Mouse (Mus musculus): ENCODE data around the gene Synrg. TPM values are rescaled to one million over a fixed set of nuclear protein-coding genes. Genes with fewer than 3 reads are reported as not detected.

Synrg gene
- total and polyA plus RNA-seq, 3 experiments = 9.5 to 25.2 (median 15.8) TPM

GRCm38 (mm10) chr11:83927097-83927496 lies 37.1 kb upstream of the Synrg start:
- H3K9ac ChIP-seq (ENCODE audit: insufficient read depth, low read depth) = no peak overlapping the region
- H3K27ac ChIP-seq (ENCODE audit: insufficient read depth, low read depth) = no peak overlapping the region
- in situ Hi-C loops (cut with MboI; ENCODE audit: low pct_ligation_motif_present, low pct_unique_long_range_greater_than_20kb, low sequenced_read_pairs) (loop anchor here (25.0 kb wide), 1 partner anchor 365 kb away; no protein-coding TSS in a partner anchor), dilution Hi-C loops (cut with MboI; ENCODE audit: extremely low pct_ligation_motif_present, extremely low pct_unique_long_range_greater_than_20kb, low sequenced_read_pairs) (no loop called here)
- H3K79me2 ChIP-seq (replicated peaks; ENCODE audit: control insufficient read depth, extremely low read depth, insufficient read depth, poor library complexity, severe bottlenecking) = no peaks in the 10 kb centered on the region
- no peaks in the 10 kb centered on the region for H3K36me3 ChIP-seq (replicated peaks in 1 of 2; ENCODE audit: control insufficient read depth in 1 of 2, insufficient read depth in 1 of 2, low read length in 1 of 2)
- H3K27me3 ChIP-seq (replicated peaks) = no peaks in the 10 kb centered on the region
- peak; percentile 57 for DNase-seq (ENCODE audit: extremely low read depth)
- peaks cover 2% of the 10 kb centered on the region for H3K9me3 ChIP-seq (replicated peaks; ENCODE audit: low read length)
- TF ChIP-seq ELF1 (IDR thresholded peaks at IDR 0.05; ENCODE audit: low read depth, low read length) (no peak), TCF12 (IDR thresholded peaks at IDR 0.05; ENCODE audit: low read depth, low read length) (0 out of 2 replicates have a peak, but pooled peaks have one; percentile 16), ZC3H11A (IDR thresholded peaks at IDR 0.05; ENCODE audit: low read depth, low read length) (peak; percentile 58; the same call in 1 of the 2 replicates), CTCF (conservative IDR thresholded peaks at IDR 0.05 in 1 of 2, IDR thresholded peaks at IDR 0.05 in 1 of 2; ENCODE audit: low read depth in 2 of 2, low read length in 2 of 2) (peak; percentile 89), ZNF384 (IDR thresholded peaks at IDR 0.05; ENCODE audit: low read depth, low read length) (0 out of 2 replicates have a peak, but pooled peaks have one; percentile 24), SMC3 (IDR thresholded peaks at IDR 0.05; ENCODE audit: low read depth, low read length) (peak; percentile 92), RAD21 (IDR thresholded peaks at IDR 0.05; ENCODE audit: low read depth, low read length) (peak; percentile 82), PAX5 (IDR thresholded peaks at IDR 0.05; ENCODE audit: low read length) (no peak), SIN3A (IDR thresholded peaks at IDR 0.05; ENCODE audit: low read length) (no peak)
- H3K4me3 ChIP-seq (replicated peaks in 1 of 3; ENCODE audit: low read depth in 2 of 3, low read length in 2 of 3, poor library complexity in 1 of 3) = no peak overlapping the region
- H3K4me2 ChIP-seq (ENCODE audit: insufficient read depth, low read depth, poor library complexity, severe bottlenecking) = no peak overlapping the region
- H3K4me1 ChIP-seq (ENCODE audit: control insufficient read depth in 1 of 2, insufficient read depth in 2 of 2) = peaks cover 0 to 6% of the 10 kb centered on the region in 2 experiments; a peak in 1 of 4 replicates

DNA sequence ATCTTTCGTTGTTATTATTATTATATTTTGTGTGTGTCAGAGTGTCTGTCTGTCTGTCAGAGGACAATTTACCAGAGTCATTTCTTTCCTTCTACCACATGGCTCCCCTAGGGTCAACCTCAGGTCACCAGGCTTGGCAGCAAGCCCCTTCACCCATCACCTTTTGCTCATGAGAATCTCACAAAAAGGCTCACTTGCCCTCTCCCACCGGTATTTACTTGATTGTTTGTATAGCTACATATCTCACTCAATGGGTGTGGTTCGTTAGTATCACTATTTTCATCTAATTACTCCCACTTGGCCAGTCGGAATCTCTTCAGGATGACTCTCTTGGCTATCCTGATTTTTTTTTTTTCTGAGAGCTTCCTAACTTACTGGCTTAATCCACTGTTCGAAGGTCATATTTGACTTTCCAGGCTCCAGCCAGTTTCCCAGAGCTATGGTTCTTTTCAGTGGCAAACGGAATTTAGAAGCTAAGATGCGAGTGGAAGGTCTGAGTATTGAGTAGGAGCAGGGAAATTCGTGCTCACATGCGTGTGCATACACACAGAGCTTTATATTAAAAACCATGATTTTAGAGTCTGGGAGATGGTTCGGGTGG lies 31.6 kb upstream of the Synrg start:
- Histone ChIP-seq H3K27me3 (replicated peaks) (peaks cover 6% of the 10 kb centered on the region), H3K9me3 (replicated peaks; ENCODE audit: low read length) (no peaks in the 10 kb centered on the region), H3K9ac (ENCODE audit: insufficient read depth, low read depth) (no peak overlapping the region), H3K27ac (ENCODE audit: insufficient read depth, low read depth) (no peak overlapping the region), H3K4me3 (replicated peaks in 1 of 3; ENCODE audit: low read depth in 2 of 3, low read length in 2 of 3, poor library complexity in 1 of 3) (no peak overlapping the region), H3K4me2 (ENCODE audit: insufficient read depth, low read depth, poor library complexity, severe bottlenecking) (no peak overlapping the region), H3K4me1 (ENCODE audit: control insufficient read depth in 1 of 2, insufficient read depth in 2 of 2) (peaks cover 0 to 7% of the 10 kb centered on the region in 2 experiments; a peak in 2 of 4 replicates), H3K36me3 (replicated peaks in 1 of 2; ENCODE audit: control insufficient read depth in 1 of 2, insufficient read depth in 1 of 2, low read length in 1 of 2) (no peaks in the 10 kb centered on the region), H3K79me2 (replicated peaks; ENCODE audit: control insufficient read depth, extremely low read depth, insufficient read depth, poor library complexity, severe bottlenecking) (no peaks in the 10 kb centered on the region)
- in situ Hi-C loops (cut with MboI; ENCODE audit: low pct_ligation_motif_present, low pct_unique_long_range_greater_than_20kb, low sequenced_read_pairs) = loop anchor here (25.0 kb wide), 1 partner anchor 370 kb away; no protein-coding TSS in a partner anchor
- dilution Hi-C loops (cut with MboI; ENCODE audit: extremely low pct_ligation_motif_present, extremely low pct_unique_long_range_greater_than_20kb, low sequenced_read_pairs) = no loop called here
- DNase-seq (ENCODE audit: extremely low read depth) = no peak
- TF ChIP-seq RCOR1 (conservative IDR thresholded peaks at IDR 0.05; ENCODE audit: low read depth, low read length) (no peak), IRF4 (IDR thresholded peaks at IDR 0.05; ENCODE audit: low read depth, low read length) (no peak), BHLHE40 (IDR thresholded peaks at IDR 0.05; ENCODE audit: low read depth, low read length) (no peak), NELFE (IDR thresholded peaks at IDR 0.05; ENCODE audit: low read depth, low read length) (no peak), JUND (conservative IDR thresholded peaks at IDR 0.05; ENCODE audit: low read depth, low read length) (no peak), JUN (IDR thresholded peaks at IDR 0.05; ENCODE audit: insufficient read depth, low read depth, low read length) (no peak), PAX5 (IDR thresholded peaks at IDR 0.05; ENCODE audit: low read length) (no peak), POLR2A (IDR thresholded peaks at IDR 0.05; ENCODE audit: low read depth, low read length) (no peak), CHD2 (IDR thresholded peaks at IDR 0.05; ENCODE audit: low read length) (no peak), EP300 (IDR thresholded peaks at IDR 0.05; ENCODE audit: low read length) (no peak), CTCF (conservative IDR thresholded peaks at IDR 0.05 in 1 of 2, IDR thresholded peaks at IDR 0.05 in 1 of 2; ENCODE audit: low read depth in 2 of 2, low read length in 2 of 2) (no peak), MAX (IDR thresholded peaks at IDR 0.05; ENCODE audit: low read length) (no peak), RAD21 (IDR thresholded peaks at IDR 0.05; ENCODE audit: low read depth, low read length) (no peak), MYC (IDR thresholded peaks at IDR 0.05; ENCODE audit: low read depth, low read length) (no peak)

Measured in CH12.LX (cell line).